Mouse (Mus musculus) forebrain, embryonic 11.5 days (tissue): Measurements from ENCODE around the gene Gm20532. TPM values are rescaled to one million over a fixed set of nuclear protein-coding genes. Genes with fewer than 3 reads are reported as not detected.

ENCODE experiments used
- ATAC-seq: fragments of 200-750 bp; cut with Nextera tagmentation; replicated peaks from 2 replicates; pipeline ENCODE4 v1.8.0; 2017; ENCODE audit warnings: moderate TSS enrichment; ENCODE audit not compliant: low FRiP score
- DNase-seq: peaks from one replicate; pipeline ENCODE4 v3.0.0-alpha.2; 2017; ENCODE audit warnings: low spot score
- H3K27ac ChIP-seq: fragments of 300-500 bp; sonication (generic); 2 replicates; pipeline ENCODE4 v1.5.1; 2014; ENCODE audit warnings: low read depth, low read length
- H3K27me3 ChIP-seq: fragments of 300-500 bp; sonication (generic); 2 replicates; pipeline ENCODE4 v1.6.1; 2014; ENCODE audit warnings: mild to moderate bottlenecking, low read length, mixed read lengths; ENCODE audit not compliant: control insufficient read depth, insufficient read depth
- H3K36me3 ChIP-seq: fragments of 300-500 bp; sonication (generic); 2 replicates; pipeline ENCODE4 v1.6.1; 2014; ENCODE audit warnings: mild to moderate bottlenecking, low read length, moderate library complexity, mixed read lengths; ENCODE audit not compliant: control insufficient read depth, insufficient read depth
- H3K4me1 ChIP-seq: fragments of 300-500 bp; sonication (generic); replicated peaks from 2 replicates; pipeline ENCODE4 v1.6.1; 2014; ENCODE audit warnings: low read length, mixed read lengths; ENCODE audit not compliant: control insufficient read depth, insufficient read depth
- H3K4me2 ChIP-seq: fragments of 300-500 bp; sonication (generic); 2 replicates; pipeline ENCODE4 v1.6.1; 2014; ENCODE audit warnings: low read depth, mild to moderate bottlenecking, low read length, moderate library complexity, mixed read lengths; ENCODE audit not compliant: severe bottlenecking
- H3K4me3 ChIP-seq: fragments of 300-500 bp; sonication (generic); 2 replicates; pipeline ENCODE4 v1.5.1; 2014; ENCODE audit warnings: low read depth, low read length
- H3K9ac ChIP-seq: fragments of 300-500 bp; sonication (generic); 2 replicates; pipeline ENCODE4 v1.6.1; 2014; ENCODE audit warnings: low read length
- H3K9me3 ChIP-seq: fragments of 300-500 bp; sonication (generic); 2 replicates; pipeline ENCODE4 v1.6.1; 2016; ENCODE audit warnings: low read length, mixed read lengths; ENCODE audit not compliant: control insufficient read depth
- WGBS: fragments of 180-500 bp; shearing (Covaris S2); extraction: QIAGEN DNeasy Blood & Tissue Kit; methylation state at CpG from one replicate; pipeline ENCODE4 v1.1.7; 2014; 5-methylcytosine and 5-hydroxymethylcytosine counted together
- polyA plus RNA-seq: library from polyadenylated mRNA; unstranded; fragments of >200 nt; fragmentation: Nextera tagmentation; extraction: Ambion mirVana; gene quantifications from 2 replicates; pipeline ENCODE4 v1.2.1, GENCODE M21; 2014

The Gm20532 gene
- polyA plus RNA-seq, 1 experiment from 2014 or later: not detected

GRCm38 (mm10) chr2:26575865-26576264, 10.6 kb upstream of the Gm20532 start:
- H3K27ac ChIP-seq: no peak overlapping the region

GRCm38 (mm10) chr2:26576462-26576861, 10.0 kb upstream of the Gm20532 start:
- Histone ChIP-seq H3K4me2 (no peak overlapping the region), H3K4me1 (no peaks in the 10 kb centered on the region; the same call in 1 of the 2 replicates), H3K27me3 (no peaks in the 10 kb centered on the region), H3K4me3 (no peak overlapping the region), H3K9ac (no peak overlapping the region), H3K27ac (no peak overlapping the region), H3K9me3 (no peaks in the 10 kb centered on the region), H3K36me3 (no peaks in the 10 kb centered on the region)
- 41% methylated on average over 4 of the region's 4 CpGs for WGBS
- DNase-seq (no peak), ATAC-seq (no peak)

More at GRCm38 (mm10) chr2:26575865-26576264, 10.6 kb upstream of the Gm20532 start:
- Histone ChIP-seq H3K9me3 (no peaks in the 10 kb centered on the region), H3K4me2 (no peak overlapping the region), H3K36me3 (no peaks in the 10 kb centered on the region), H3K4me3 (no peak overlapping the region), H3K27me3 (no peaks in the 10 kb centered on the region), H3K9ac (no peak overlapping the region), H3K4me1 (no peaks in the 10 kb centered on the region; the same call in 1 of the 2 replicates)
- no peak for ATAC-seq
- no peak for DNase-seq
- 68% methylated on average over 4 of the region's 4 CpGs for WGBS

DNA sequence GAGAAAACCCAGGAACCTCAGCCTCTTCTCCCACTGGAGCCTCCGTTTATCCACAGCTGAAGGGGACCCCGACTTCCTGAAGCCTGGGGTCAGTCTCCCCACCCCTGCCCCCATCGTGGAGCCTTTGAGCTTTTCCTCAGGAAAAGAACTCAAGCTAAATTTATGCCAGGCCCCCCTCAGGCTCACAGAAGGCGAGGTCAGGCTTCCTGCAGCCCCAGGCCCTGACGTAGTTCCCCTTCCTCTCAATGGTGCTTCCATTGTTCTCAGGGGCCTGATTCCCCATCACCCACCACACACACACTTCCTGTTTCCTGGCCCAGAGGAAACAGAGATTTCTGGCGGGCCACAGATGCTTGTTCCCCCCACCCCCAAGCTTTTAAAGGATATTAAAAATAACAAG, 8.1 kb upstream of the Gm20532 start:
- Histone ChIP-seq H3K9me3 (no peaks in the 10 kb centered on the region), H3K4me2 (no peak overlapping the region), H3K4me3 (no peak overlapping the region), H3K9ac (no peak overlapping the region), H3K36me3 (no peaks in the 10 kb centered on the region), H3K4me1 (no peaks in the 10 kb centered on the region; the same call in 1 of the 2 replicates), H3K27ac (no peak overlapping the region), H3K27me3 (no peaks in the 10 kb centered on the region)
- 55% methylated on average over 6 of the region's 6 CpGs for WGBS
- ATAC-seq: no peak
- no peak for DNase-seq

- H3K9ac ChIP-seq: no peak within 1 kb of the TSS
- no peak within 1 kb of the TSS for H3K4me2 ChIP-seq
- 100% methylated on average over 1 of the region's 1 CpGs for WGBS
- H3K27ac ChIP-seq: no peak within 1 kb of the TSS
- H3K27me3 ChIP-seq: no peaks in the 10 kb centered on the region
- H3K4me3 ChIP-seq: no peak within 1 kb of the TSS
- no peaks in the 10 kb centered on the region for H3K36me3 ChIP-seq
- DNase-seq (no peak), ATAC-seq (no peak)
- H3K4me1 ChIP-seq: no peaks in the 10 kb centered on the region; the same call in 1 of the 2 replicates
- H3K9me3 ChIP-seq: no peaks in the 10 kb centered on the region
Observed at GRCm38 (mm10) chr2:26579714-26580113, 6.7 kb upstream of the Gm20532 start, which contains the start of gene Egfl7. Gene Egfl7 (plus strand): TSS chr2:26580014.

DNA sequence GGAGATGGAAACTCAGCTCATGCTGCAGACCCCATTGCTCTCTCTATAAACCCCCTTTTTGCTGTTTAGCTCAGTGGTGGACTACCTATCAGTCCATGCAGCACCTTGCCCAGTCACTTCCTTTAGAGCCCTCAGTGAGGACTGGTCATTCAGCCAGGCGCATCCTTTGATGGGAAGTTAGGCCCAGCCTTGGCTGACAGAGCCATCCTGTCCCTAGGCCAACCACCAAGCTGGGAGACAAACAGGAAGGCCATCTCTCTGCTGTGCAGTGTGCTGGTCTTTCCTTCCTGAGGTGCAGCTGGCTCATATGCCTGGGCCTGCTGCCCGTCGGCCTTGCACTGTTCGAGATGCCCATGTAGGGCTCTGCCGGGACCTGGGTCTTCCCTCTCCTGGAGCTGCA, 5.7 kb upstream of the Gm20532 start:
- 88% methylated on average over 5 of the region's 5 CpGs for WGBS
- ATAC-seq (no peak), DNase-seq (no peak)
- Histone ChIP-seq H3K9ac (no peak overlapping the region), H3K27me3 (no peaks in the 10 kb centered on the region), H3K27ac (no peak overlapping the region), H3K9me3 (no peaks in the 10 kb centered on the region), H3K4me3 (no peak overlapping the region), H3K36me3 (no peaks in the 10 kb centered on the region), H3K4me1 (no peaks in the 10 kb centered on the region), H3K4me2 (no peak overlapping the region)

DNA sequence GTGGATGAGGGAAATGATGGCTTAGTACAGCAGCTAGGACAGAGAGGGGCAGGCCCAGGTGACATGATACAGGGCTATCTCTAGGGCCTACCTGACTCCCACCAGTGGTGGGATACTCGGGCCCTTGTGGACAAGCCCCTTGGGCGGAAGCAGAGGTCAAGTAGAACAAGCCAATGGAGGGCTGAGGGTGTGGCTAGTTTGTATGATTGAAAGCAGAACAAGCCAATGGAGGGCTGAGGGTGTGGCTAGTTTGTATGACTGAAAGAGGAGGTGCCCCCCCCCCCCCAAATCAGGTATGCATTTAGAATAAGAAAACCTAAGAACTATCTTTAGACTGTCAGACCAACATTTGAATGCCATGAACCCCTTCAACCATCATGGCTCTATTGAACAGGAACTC, 4.2 kb upstream of the Gm20532 start:
- Histone ChIP-seq H3K27ac (no peak overlapping the region), H3K4me2 (no peak overlapping the region), H3K4me1 (peaks cover 2% of the 10 kb centered on the region; the same call in 1 of the 2 replicates), H3K9ac (no peak overlapping the region), H3K4me3 (no peak overlapping the region), H3K27me3 (no peaks in the 10 kb centered on the region), H3K9me3 (no peaks in the 10 kb centered on the region), H3K36me3 (no peaks in the 10 kb centered on the region)
- DNase-seq (no peak), ATAC-seq (no peak)
- WGBS: 74% methylated on average over 2 of the region's 2 CpGs

DNA sequence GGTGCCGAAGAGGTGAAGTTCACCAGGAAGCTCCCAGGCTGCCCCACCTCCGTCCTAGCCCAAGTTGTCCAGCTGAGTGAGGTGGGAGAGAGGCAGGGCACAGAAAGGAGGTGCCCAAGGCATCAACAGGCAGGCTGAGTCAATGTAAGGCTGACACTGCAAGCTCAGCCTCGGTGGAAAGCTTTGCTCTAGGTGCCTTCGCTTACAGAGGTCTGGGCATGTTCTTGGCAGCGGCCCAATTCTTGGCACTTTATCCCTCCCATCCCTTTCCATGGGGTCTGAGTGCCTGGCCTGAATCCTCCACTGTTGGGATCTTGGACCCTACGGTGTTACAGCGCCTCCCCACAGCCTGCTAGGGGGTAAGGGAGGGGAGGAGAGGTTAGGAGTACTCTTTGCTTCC, 3.7 kb upstream of the Gm20532 start:
- Histone ChIP-seq H3K4me1 (peaks cover 2% of the 10 kb centered on the region; the same call in 1 of the 2 replicates), H3K4me3 (no peak overlapping the region), H3K9ac (no peak overlapping the region), H3K9me3 (no peaks in the 10 kb centered on the region), H3K27ac (no peak overlapping the region), H3K4me2 (no peak overlapping the region), H3K36me3 (no peaks in the 10 kb centered on the region), H3K27me3 (no peaks in the 10 kb centered on the region)
- DNase-seq (peak; percentile 48), ATAC-seq (no peak)
- WGBS: 86% methylated on average over 7 of the region's 7 CpGs

- peaks cover 2% of the 10 kb centered on the region; the same call in 1 of the 2 replicates for H3K4me1 ChIP-seq
- DNase-seq (peak; percentile 64), ATAC-seq (no peak)
- no peak overlapping the region for H3K4me2 ChIP-seq
- H3K4me3 ChIP-seq: no peak overlapping the region
- H3K27ac ChIP-seq: no peak overlapping the region
- H3K27me3 ChIP-seq: no peaks in the 10 kb centered on the region
- 78% methylated on average over 11 of the region's 11 CpGs for WGBS
- no peak overlapping the region for H3K9ac ChIP-seq
- no peaks in the 10 kb centered on the region for H3K36me3 ChIP-seq
- no peaks in the 10 kb centered on the region for H3K9me3 ChIP-seq
Observed at GRCm38 (mm10) chr2:26583640-26584039, 2.8 kb upstream of the Gm20532 start.

GRCm38 (mm10) chr2:26585713-26586112, 726 bp upstream of the Gm20532 start:
- no peaks in the 10 kb centered on the region for H3K9me3 ChIP-seq
- no peak overlapping the region for H3K27ac ChIP-seq
- WGBS: 66% methylated on average over 6 of the region's 6 CpGs
- H3K4me2 ChIP-seq: no peak overlapping the region
- H3K4me3 ChIP-seq: no peak overlapping the region
- ATAC-seq: no peak
- DNase-seq: peak; percentile 52
- H3K9ac ChIP-seq: peak overlapping the region; percentile 29; the same call in 1 of the 2 replicates
- H3K4me1 ChIP-seq: peaks cover 2% of the 10 kb centered on the region; the same call in 1 of the 2 replicates
- H3K36me3 ChIP-seq: no peaks in the 10 kb centered on the region
- no peaks in the 10 kb centered on the region for H3K27me3 ChIP-seq
